Mouse (Mus musculus) stomach, postnatal 0 days (tissue): ENCODE results near the gene Slc45a3.

ENCODE experiments used
- CTCF ChIP-seq: IDR thresholded peaks from 2 replicates; pipeline ENCODE4 v1.5.1; 2016; ENCODE audit warnings: antibody characterized with exemption, low read depth, mild to moderate bottlenecking, moderate library complexity
- EP300 ChIP-seq: optimal IDR thresholded peaks from 2 replicates; pipeline ENCODE3; 2016; ENCODE audit warnings: antibody characterized with exemption

- TF ChIP-seq CTCF (no peak), EP300 (no peak)
These were observed 16.1 kb upstream of the Slc45a3 start for GRCm38 (mm10) chr1:131946462-131947215.
